Comparison of ENCODE assay signal across 23 mouse cellular contexts in genomic region chr3:17282881-17283280, GRCm38 (mm10).
"Had no signal": no experiment of that assay in that cellular context is flagged by ENCODE, and none has a peak within 500 bp of the region (broad histone marks: within the 10 kb centered on the region; RNA-seq: fewer than 3 reads in every experiment).

No protein-coding gene starts in this region.

- H3K36me3 ChIP-seq: kidney, embryonic 15.5 days; limb, embryonic 10.5 days; limb, embryonic 13.5 days; liver, embryonic 12.5 days; liver, embryonic 15.5 days; lung, embryonic 15.5 days; midbrain, embryonic 10.5 days; midbrain, embryonic 13.5 days; neural tube, embryonic 12.5 days; neural tube, embryonic 15.5 days had no signal

- H3K27ac ChIP-seq: kidney, embryonic 15.5 days; left cerebral cortex, adult 2 months; limb, embryonic 10.5 days; limb, embryonic 13.5 days; liver, embryonic 12.5 days; liver, embryonic 15.5 days; lung, embryonic 15.5 days; midbrain, embryonic 10.5 days; midbrain, embryonic 13.5 days; neural tube, embryonic 12.5 days; neural tube, embryonic 15.5 days had no signal

- H3K9me3 ChIP-seq: kidney, embryonic 15.5 days; limb, embryonic 10.5 days; limb, embryonic 13.5 days; liver, embryonic 12.5 days; liver, embryonic 15.5 days; lung, embryonic 15.5 days; midbrain, embryonic 10.5 days; midbrain, embryonic 13.5 days; neural tube, embryonic 12.5 days; neural tube, embryonic 15.5 days had no signal

- ATAC-seq: liver, embryonic 12.5 days; midbrain, embryonic 13.5 days had no signal

- H3K4me3 ChIP-seq: kidney, embryonic 15.5 days; left cerebral cortex, adult 2 months; limb, embryonic 10.5 days; limb, embryonic 13.5 days; liver, embryonic 12.5 days; liver, embryonic 15.5 days; lung, embryonic 15.5 days; megakaryocyte, embryonic 14.5 days; midbrain, embryonic 10.5 days; midbrain, embryonic 13.5 days; neural tube, embryonic 12.5 days; neural tube, embryonic 15.5 days had no signal

- H3K4me2 ChIP-seq: kidney, embryonic 15.5 days; limb, embryonic 13.5 days; liver, embryonic 12.5 days; liver, embryonic 15.5 days; lung, embryonic 15.5 days; midbrain, embryonic 13.5 days; neural tube, embryonic 12.5 days; neural tube, embryonic 15.5 days had no signal

- H3K27me3 ChIP-seq: kidney, embryonic 15.5 days; limb, embryonic 13.5 days; liver, embryonic 12.5 days; liver, embryonic 15.5 days; lung, embryonic 15.5 days; megakaryocyte, embryonic 14.5 days; midbrain, embryonic 13.5 days; neural tube, embryonic 12.5 days; neural tube, embryonic 15.5 days had no signal

- H3K4me1 ChIP-seq: kidney, embryonic 15.5 days; limb, embryonic 10.5 days; limb, embryonic 13.5 days; liver, embryonic 12.5 days; liver, embryonic 15.5 days; lung, embryonic 15.5 days; megakaryocyte, embryonic 14.5 days; midbrain, embryonic 13.5 days; neural tube, embryonic 12.5 days; neural tube, embryonic 15.5 days had no signal

- H3K9ac ChIP-seq: kidney, embryonic 15.5 days; limb, embryonic 13.5 days; liver, embryonic 12.5 days; liver, embryonic 15.5 days; lung, embryonic 15.5 days; midbrain, embryonic 13.5 days; neural tube, embryonic 12.5 days; neural tube, embryonic 15.5 days had no signal

- DNase-seq: kidney, adult 8-10 months; kidney, postnatal 10 days; kidney, postnatal 36 days; layer of hippocampus, postnatal 36 days; liver; lung, adult 18-20 months; lung, postnatal 10 days; lung, postnatal 36 days; thymus, adult 18-20 months; thymus, postnatal 14 days; thymus, postnatal 4 days had no signal
